Mouse (Mus musculus) ES-E14 (cell line): ENCODE measurements around the gene Tepsin.

Source experiments
- CHD2 ChIP-seq: IDR thresholded peaks from 2 replicates; pipeline ENCODE4 v1.6.1; 2014; ENCODE audit warnings: mild to moderate bottlenecking, low read depth, low read length, inconsistent platforms
- MAFK ChIP-seq: IDR thresholded peaks from 2 replicates; pipeline ENCODE4 v1.6.1; 2014; ENCODE audit warnings: mild to moderate bottlenecking, low read depth, low read length, inconsistent platforms; ENCODE audit not compliant: insufficient read depth
- ZC3H11A ChIP-seq: IDR thresholded peaks from 2 replicates; pipeline ENCODE4 v1.6.1; 2012; ENCODE audit warnings: low read depth, mild to moderate bottlenecking, inconsistent platforms, low read length, borderline replicate concordance
- ZNF384 ChIP-seq: IDR thresholded peaks from 2 replicates; pipeline ENCODE4 v1.6.1; 2012; ENCODE audit warnings: low read depth, low read length, inconsistent platforms

- TF ChIP-seq ZNF384 = no peak
- no peak for TF ChIP-seq CHD2
- TF ChIP-seq ZC3H11A = no peak
- TF ChIP-seq MAFK = no peak
These were observed 25.4 kb downstream of the Tepsin start for GRCm38 (mm10) chr11:120072986-120073647.
